Comparison of ENCODE assay signal across 24 mouse cellular contexts in genomic region chr5:123522166-123522565, GRCm38 (mm10). TPM values are rescaled to one million over a fixed set of nuclear protein-coding genes. Genes with fewer than 3 reads are reported as not detected.
A peak's percentile ranks its signal among the peaks of the same experiment; 100 is the strongest.
DNase-seq lines count a peak whose midpoint lies in the region; ATAC-seq and TF ChIP-seq lines count a peak whose summit lies in the region.
"Had no signal": no experiment of that assay in that cellular context is flagged by ENCODE, and none has a peak within 500 bp of the region (broad histone marks: within the 10 kb centered on the region; RNA-seq: fewer than 3 reads in every experiment).

No protein-coding gene starts in this region.

- no peak for ATAC-seq in liver, embryonic 11.5 days (replicated peaks; ENCODE audit: low FRiP score)
- no peak for ATAC-seq in liver, postnatal 0 days
- no peak for ATAC-seq in limb, embryonic 14.5 days (ENCODE audit: low FRiP score, low read depth)
- no peak for ATAC-seq in monocyte, adult 5-6 weeks (replicated peaks; ENCODE audit: insufficient number of reproducible peaks, low FRiP score, low TSS enrichment, poor library complexity, severe bottlenecking)
- ATAC-seq: hindbrain, postnatal 0 days; midbrain, embryonic 15.5 days had no signal

- peaks cover 6% of the 10 kb centered on the region for H3K36me3 ChIP-seq in liver, embryonic 11.5 days (ENCODE audit: control insufficient read depth, insufficient read depth, low read length)
- peaks cover 12% of the 10 kb centered on the region for H3K36me3 ChIP-seq in liver, postnatal 0 days (replicated peaks; ENCODE audit: insufficient read depth, low read length)
- H3K36me3 ChIP-seq in embryonic facial prominence, embryonic 10.5 days (replicated peaks), result peaks cover 30% of the 10 kb centered on the region
- peaks cover 22% of the 10 kb centered on the region for H3K36me3 ChIP-seq in limb, embryonic 14.5 days (ENCODE audit: control insufficient read depth, insufficient read depth, low read length)

- no peak for TF ChIP-seq POLR2A in limb, embryonic 14.5 days (IDR thresholded peaks at IDR 0.05; ENCODE audit: borderline replicate concordance, extremely low read depth, insufficient read depth, insufficient read length)

- H3K9me3 ChIP-seq in liver, embryonic 11.5 days (ENCODE audit: control insufficient read depth, low read length), result no peaks in the 10 kb centered on the region
- no peaks in the 10 kb centered on the region for H3K9me3 ChIP-seq in liver, postnatal 0 days (ENCODE audit: low read length)
- no peaks in the 10 kb centered on the region for H3K9me3 ChIP-seq in embryonic facial prominence, embryonic 10.5 days
- no peaks in the 10 kb centered on the region for H3K9me3 ChIP-seq in limb, embryonic 14.5 days (ENCODE audit: control insufficient read depth, low read length)
- H3K9me3 ChIP-seq: midbrain, embryonic 15.5 days; neural tube, embryonic 12.5 days had no signal

- H3K4me3 ChIP-seq in liver, embryonic 11.5 days (ENCODE audit: low read depth, low read length), result no peak overlapping the region
- no peak overlapping the region for H3K4me3 ChIP-seq in liver, postnatal 0 days (ENCODE audit: low read depth, low read length)
- 0 out of 2 replicates have a peak overlapping the region, but pooled peaks have one; percentile 11 for H3K4me3 ChIP-seq in embryonic facial prominence, embryonic 10.5 days
- H3K4me3 ChIP-seq in limb, embryonic 14.5 days (replicated peaks; ENCODE audit: low read length), result no peak overlapping the region
- H3K4me3 ChIP-seq: neural tube, embryonic 12.5 days had no signal

- TF ChIP-seq EP300 in liver, postnatal 0 days (IDR thresholded peaks at IDR 0.05; ENCODE audit: low read depth), result no peak

- H3K27ac ChIP-seq in liver, embryonic 11.5 days (ENCODE audit: low read depth, low read length), result no peak overlapping the region
- H3K27ac ChIP-seq in liver, postnatal 0 days (ENCODE audit: low read depth), result no peak overlapping the region
- no peak overlapping the region for H3K27ac ChIP-seq in embryonic facial prominence, embryonic 10.5 days (replicated peaks)
- H3K27ac ChIP-seq in limb, embryonic 14.5 days (replicated peaks; ENCODE audit: low read depth, low read length), result no peak overlapping the region
- H3K27ac ChIP-seq: hindbrain, postnatal 0 days; kidney, postnatal 0 days; layer of hippocampus, adult 2 months; left cerebral cortex, adult 2 months; midbrain, embryonic 15.5 days; neural tube, embryonic 12.5 days had no signal

- peak; percentile 1 for DNase-seq in gastrocnemius, postnatal 10 days
- no peak for DNase-seq in gastrocnemius, adult 18-20 months (ENCODE audit: low spot score)
- DNase-seq in liver, embryonic 11.5 days (ENCODE audit: low spot score), result no peak
- DNase-seq in liver, postnatal 0 days, result no peak
- no peak for DNase-seq in embryonic facial prominence, embryonic 10.5 days (ENCODE audit: low spot score)
- DNase-seq in limb, embryonic 14.5 days (ENCODE audit: low spot score), result no peak
- DNase-seq: adrenal gland, postnatal 14 days; cerebellum, adult 11-12 months; heart, adult 18-20 months; kidney, adult 11 months; right cerebral cortex, postnatal 4 days had no signal

- H3K27me3 ChIP-seq in liver, embryonic 11.5 days (replicated peaks; ENCODE audit: control insufficient read depth, insufficient read depth, low read length), result no peaks in the 10 kb centered on the region
- H3K27me3 ChIP-seq in liver, postnatal 0 days (ENCODE audit: insufficient read depth, low read length), result no peaks in the 10 kb centered on the region
- no peaks in the 10 kb centered on the region for H3K27me3 ChIP-seq in embryonic facial prominence, embryonic 10.5 days (replicated peaks; ENCODE audit: low read depth, poor library complexity, severe bottlenecking)
- no peaks in the 10 kb centered on the region for H3K27me3 ChIP-seq in limb, embryonic 14.5 days (ENCODE audit: control insufficient read depth, insufficient read depth, low read length)
- H3K27me3 ChIP-seq: midbrain, embryonic 15.5 days; neural tube, embryonic 12.5 days had no signal

- H3K4me2 ChIP-seq in liver, embryonic 11.5 days, result peak overlapping the region; percentile 82; the same call in 1 of the 2 replicates
- H3K4me2 ChIP-seq in liver, postnatal 0 days (ENCODE audit: low read depth, low read length), result no peak overlapping the region
- H3K4me2 ChIP-seq in limb, embryonic 14.5 days (replicated peaks; ENCODE audit: low read depth, low read length, severe bottlenecking), result 0 out of 2 replicates have a peak overlapping the region, but pooled peaks have one; percentile 1

- 84% methylated on average over 1 of the region's 1 CpGs for WGBS in liver, embryonic 11.5 days
- 76% methylated on average over 1 of the region's 1 CpGs for WGBS in liver, postnatal 0 days (ENCODE audit: insufficient replicate concordance)
- WGBS in embryonic facial prominence, embryonic 10.5 days, result 88% methylated on average over 1 of the region's 1 CpGs
- WGBS in limb, embryonic 14.5 days, result 67% methylated on average over 1 of the region's 1 CpGs

- H3K4me1 ChIP-seq in liver, embryonic 11.5 days (replicated peaks; ENCODE audit: control insufficient read depth, insufficient read depth, low read length), result peaks cover 15% of the 10 kb centered on the region
- peaks cover 14% of the 10 kb centered on the region for H3K4me1 ChIP-seq in liver, postnatal 0 days (ENCODE audit: insufficient read depth)
- peaks cover 30% of the 10 kb centered on the region for H3K4me1 ChIP-seq in embryonic facial prominence, embryonic 10.5 days
- peaks cover 20% of the 10 kb centered on the region for H3K4me1 ChIP-seq in limb, embryonic 14.5 days (ENCODE audit: control insufficient read depth, insufficient read depth, low read length)

- no peak overlapping the region for H3K9ac ChIP-seq in liver, embryonic 11.5 days (ENCODE audit: low read depth, low read length)
- H3K9ac ChIP-seq in liver, postnatal 0 days (replicated peaks), result no peak overlapping the region
- H3K9ac ChIP-seq in limb, embryonic 14.5 days (ENCODE audit: low read depth, low read length, severe bottlenecking), result no peak overlapping the region
- H3K9ac ChIP-seq: midbrain, embryonic 15.5 days had no signal

- TF ChIP-seq CTCF in liver, postnatal 0 days (IDR thresholded peaks at IDR 0.05; ENCODE audit: low read depth), result no peak

RNA-seq across cellular contexts. Expression of gene Diablo, which starts 1.8 kb away (rescaled TPM):
- total RNA-seq in gastrocnemius, postnatal 10 days (2021), result 10 to 100 TPM; 36.9 to 38.8 TPM
- 10 to 100 TPM; 35.7 to 45.1 TPM for total RNA-seq in gastrocnemius, adult 18-20 months (2021)
- polyA plus RNA-seq in liver, embryonic 11.5 days (2014; fragmentation: Nextera tagmentation; extraction: Ambion mirVana), result 101 and 104 TPM in 2 replicates
- polyA plus RNA-seq in liver, postnatal 0 days (2015; fragmentation: Nextera tagmentation; extraction: Ambion mirVana), result 34.1 and 35.2 TPM in 2 replicates
- 125 and 134 TPM in 2 replicates for polyA plus RNA-seq in embryonic facial prominence, embryonic 10.5 days (2016; fragmentation: Nextera tagmentation; extraction: Ambion mirVana)
- 85.2 and 92.3 TPM in 2 replicates for polyA plus RNA-seq in limb, embryonic 14.5 days (2012; rRNA removed)
- polyA plus RNA-seq in limb, embryonic 14.5 days (2014; fragmentation: Nextera tagmentation; extraction: Ambion mirVana), result 97.4 and 107 TPM in 2 replicates
- total RNA-seq in monocyte, adult 5-6 weeks (2017), result 50.6 to 65.7 TPM (median 53.4 TPM) in 3 replicates

RNA-seq across cellular contexts. Expression of gene Gm49027, which starts 3.1 kb away (rescaled TPM):
- 1 to 10 TPM in 1 of 2 experiments, not detected in 1; 1.1 TPM for total RNA-seq in gastrocnemius, postnatal 10 days (2021)
- total RNA-seq in gastrocnemius, adult 18-20 months (2021), result under 1 TPM in 1 of 2 experiments, not detected in 1; 0.43 TPM
- 0.22 and 0.47 TPM in 2 replicates for polyA plus RNA-seq in liver, embryonic 11.5 days (2014; fragmentation: Nextera tagmentation; extraction: Ambion mirVana)
- polyA plus RNA-seq in liver, postnatal 0 days (2015; fragmentation: Nextera tagmentation; extraction: Ambion mirVana), result not detected in 2 replicates
- polyA plus RNA-seq in embryonic facial prominence, embryonic 10.5 days (2016; fragmentation: Nextera tagmentation; extraction: Ambion mirVana), result 0.24 and 0.35 TPM in 2 replicates
- 3.9 and 6.1 TPM in 2 replicates for polyA plus RNA-seq in limb, embryonic 14.5 days (2012; rRNA removed)
- 0.41 and 0.55 TPM in 2 replicates for polyA plus RNA-seq in limb, embryonic 14.5 days (2014; fragmentation: Nextera tagmentation; extraction: Ambion mirVana)
- 5.7 TPM in 1 of 3 replicates, not detected in the others for total RNA-seq in monocyte, adult 5-6 weeks (2017)
- polyA plus RNA-seq: C2C12 had no signal

RNA-seq across cellular contexts. Expression of gene B3gnt4, which starts 11.9 kb away (rescaled TPM):
- total RNA-seq in gastrocnemius, postnatal 10 days (2021), result not detected
- total RNA-seq in gastrocnemius, adult 18-20 months (2021), result under 1 TPM in 1 of 2 experiments, not detected in 1; 0.16 TPM
- 0.23 and 0.34 TPM in 2 replicates for polyA plus RNA-seq in liver, embryonic 11.5 days (2014; fragmentation: Nextera tagmentation; extraction: Ambion mirVana)
- not detected in 2 replicates for polyA plus RNA-seq in liver, postnatal 0 days (2015; fragmentation: Nextera tagmentation; extraction: Ambion mirVana)
- polyA plus RNA-seq in embryonic facial prominence, embryonic 10.5 days (2016; fragmentation: Nextera tagmentation; extraction: Ambion mirVana), result 1.5 and 2.0 TPM in 2 replicates
- polyA plus RNA-seq in limb, embryonic 14.5 days (2012; rRNA removed), result 1.8 and 2.0 TPM in 2 replicates
- 0.34 and 1.2 TPM in 2 replicates for polyA plus RNA-seq in limb, embryonic 14.5 days (2014; fragmentation: Nextera tagmentation; extraction: Ambion mirVana)
- total RNA-seq in monocyte, adult 5-6 weeks (2017), result 0.53 TPM in 1 of 3 replicates, not detected in the others
- total RNA-seq: heart, adult 18-20 months had no signal

RNA-seq across cellular contexts. Expression of gene Il31, which starts 32.9 kb away (rescaled TPM):
- total RNA-seq in gastrocnemius, postnatal 10 days (2021), result not detected
- not detected for total RNA-seq in gastrocnemius, adult 18-20 months (2021)
- not detected in 2 replicates for polyA plus RNA-seq in liver, embryonic 11.5 days (2014; fragmentation: Nextera tagmentation; extraction: Ambion mirVana)
- not detected in 2 replicates for polyA plus RNA-seq in liver, postnatal 0 days (2015; fragmentation: Nextera tagmentation; extraction: Ambion mirVana)
- not detected in 2 replicates for polyA plus RNA-seq in embryonic facial prominence, embryonic 10.5 days (2016; fragmentation: Nextera tagmentation; extraction: Ambion mirVana)
- polyA plus RNA-seq in limb, embryonic 14.5 days (2012; rRNA removed), result not detected in 2 replicates
- polyA plus RNA-seq in limb, embryonic 14.5 days (2014; fragmentation: Nextera tagmentation; extraction: Ambion mirVana), result not detected in 2 replicates
- not detected in 3 replicates for total RNA-seq in monocyte, adult 5-6 weeks (2017)
- total RNA-seq: adrenal gland, postnatal 14 days; heart, adult 18-20 months; hindbrain, postnatal 0 days; layer of hippocampus, adult 2 months; left cerebral cortex, adult 2 months had no signal
- polyA plus RNA-seq: C2C12; embryonic facial prominence, embryonic 11.5 days; heart, embryonic 16.5 days; hindbrain, postnatal 0 days; kidney, postnatal 0 days; limb, embryonic 11.5 days; lung, embryonic 16.5 days; midbrain, embryonic 15.5 days; neural tube, embryonic 12.5 days; urinary bladder, adult 2 months had no signal

RNA-seq across cellular contexts. Expression of gene Lrrc43, which starts 33.1 kb away (rescaled TPM):
- not detected for total RNA-seq in gastrocnemius, postnatal 10 days (2021)
- total RNA-seq in gastrocnemius, adult 18-20 months (2021), result not detected
- polyA plus RNA-seq in liver, embryonic 11.5 days (2014; fragmentation: Nextera tagmentation; extraction: Ambion mirVana), result not detected in 2 replicates
- polyA plus RNA-seq in liver, postnatal 0 days (2015; fragmentation: Nextera tagmentation; extraction: Ambion mirVana), result not detected in 2 replicates
- 0.19 TPM in 1 of 2 replicates, not detected in the other for polyA plus RNA-seq in embryonic facial prominence, embryonic 10.5 days (2016; fragmentation: Nextera tagmentation; extraction: Ambion mirVana)
- polyA plus RNA-seq in limb, embryonic 14.5 days (2012; rRNA removed), result not detected in 2 replicates
- polyA plus RNA-seq in limb, embryonic 14.5 days (2014; fragmentation: Nextera tagmentation; extraction: Ambion mirVana), result not detected in 2 replicates
- 0.95 TPM in 1 of 3 replicates, not detected in the others for total RNA-seq in monocyte, adult 5-6 weeks (2017)
- total RNA-seq: adrenal gland, postnatal 14 days; heart, adult 18-20 months had no signal
- polyA plus RNA-seq: C2C12; embryonic facial prominence, embryonic 11.5 days; kidney, postnatal 0 days; limb, embryonic 11.5 days; neural tube, embryonic 12.5 days; urinary bladder, adult 2 months had no signal
